Mouse (Mus musculus) intestine, postnatal 0 days (tissue): Measurements from ENCODE around the gene Dapp1. TPM values are rescaled to one million over a fixed set of nuclear protein-coding genes. Genes with fewer than 3 reads are reported as not detected.
A peak's percentile ranks its signal among the peaks of the same experiment; 100 is the strongest.

Experiments
- ATAC-seq: fragments of 200-750 bp; cut with Nextera tagmentation; 2 replicates; pipeline ENCODE4 v1.8.0; 2017; ENCODE audit warnings: mild to moderate bottlenecking, moderate TSS enrichment, moderate library complexity
- H3K27ac ChIP-seq: fragments of 300-500 bp; sonication (generic); 2 replicates; pipeline ENCODE4 v1.5.1; 2014; ENCODE audit warnings: mild to moderate bottlenecking, low read depth, low read length, moderate library complexity
- H3K27me3 ChIP-seq: fragments of 300-500 bp; sonication (generic); replicated peaks from 2 replicates; pipeline ENCODE4 v1.6.1; 2014; ENCODE audit warnings: low read length, mixed read lengths; ENCODE audit not compliant: control insufficient read depth, insufficient read depth
- H3K36me3 ChIP-seq: fragments of 300-500 bp; sonication (generic); 2 replicates; pipeline ENCODE4 v1.6.1; 2014; ENCODE audit warnings: mild to moderate bottlenecking, moderate library complexity; ENCODE audit not compliant: control insufficient read depth, insufficient read depth
- H3K4me1 ChIP-seq: fragments of 300-500 bp; sonication (generic); replicated peaks from 2 replicates; pipeline ENCODE4 v1.6.1; 2014; ENCODE audit warnings: antibody characterized with exemption, low read length, mixed read lengths; ENCODE audit not compliant: control insufficient read depth, insufficient read depth
- H3K4me2 ChIP-seq: fragments of 300-500 bp; sonication (generic); replicated peaks from 2 replicates; pipeline ENCODE4 v1.6.1; 2014; ENCODE audit warnings: low read depth, mild to moderate bottlenecking, moderate library complexity
- H3K4me3 ChIP-seq: fragments of 300-500 bp; sonication (generic); 2 replicates; pipeline ENCODE4 v1.5.1; 2014; ENCODE audit warnings: low read depth, low read length
- H3K9ac ChIP-seq: fragments of 300-500 bp; sonication (generic); 2 replicates; pipeline ENCODE4 v1.6.1; 2014; ENCODE audit warnings: mild to moderate bottlenecking, low read depth, low read length
- H3K9me3 ChIP-seq: fragments of 300-500 bp; sonication (generic); 2 replicates; pipeline ENCODE4 v1.6.1; 2016; ENCODE audit warnings: mixed run types; ENCODE audit not compliant: control insufficient read depth
- CTCF ChIP-seq: sonication (generic); IDR thresholded peaks from 2 replicates; pipeline ENCODE4 v1.5.1; 2016; ENCODE audit warnings: low read depth, mild to moderate bottlenecking, control low read depth, antibody characterized with exemption, moderate library complexity
- WGBS: fragments of 180-500 bp; shearing (Covaris S2); extraction: QIAGEN DNeasy Blood & Tissue Kit; methylation state at CpG from one replicate; pipeline ENCODE4 v1.1.7; 2014; 5-methylcytosine and 5-hydroxymethylcytosine counted together
- polyA plus RNA-seq: library from polyadenylated mRNA; unstranded; fragments of >200 nt; fragmentation: Nextera tagmentation; extraction: Ambion mirVana; gene quantifications from 2 replicates; pipeline ENCODE4 v1.2.1, GENCODE M21; 2015

Dapp1 gene
- polyA plus RNA-seq, 1 experiment from 2014 or later, result 70.6 TPM

DNA sequence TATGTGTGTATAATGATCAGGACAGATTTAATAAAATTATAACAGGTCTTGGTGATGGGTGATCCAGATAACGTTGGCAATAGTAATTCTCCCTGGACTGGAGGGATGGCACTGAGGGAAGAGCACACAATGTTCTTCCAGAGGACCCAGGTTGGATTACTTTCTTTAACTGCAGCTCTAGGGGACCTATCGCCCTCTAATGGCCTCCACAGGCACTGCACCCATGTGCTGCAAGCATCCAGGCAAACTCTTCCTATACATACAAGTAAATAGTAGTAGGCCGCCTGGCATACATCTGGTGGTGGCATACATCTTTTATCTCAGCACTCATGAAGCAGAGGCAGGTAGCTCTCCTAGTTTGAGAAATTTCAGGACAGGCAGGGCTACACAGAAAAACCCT lies 86.1 kb downstream of the Dapp1 start:
- no peak overlapping the region for H3K27ac ChIP-seq
- no peak overlapping the region for H3K4me3 ChIP-seq
- no peak overlapping the region for H3K9ac ChIP-seq
- TF ChIP-seq CTCF, result peak; percentile 57
- H3K9me3 ChIP-seq, result no peaks in the 10 kb centered on the region
- 94% methylated on average over 3 of the region's 3 CpGs for WGBS
- no peak for ATAC-seq
- H3K4me1 ChIP-seq, result no peaks in the 10 kb centered on the region
- no peaks in the 10 kb centered on the region for H3K27me3 ChIP-seq
- no peak overlapping the region for H3K4me2 ChIP-seq
- peaks cover 22% of the 10 kb centered on the region for H3K36me3 ChIP-seq

DNA sequence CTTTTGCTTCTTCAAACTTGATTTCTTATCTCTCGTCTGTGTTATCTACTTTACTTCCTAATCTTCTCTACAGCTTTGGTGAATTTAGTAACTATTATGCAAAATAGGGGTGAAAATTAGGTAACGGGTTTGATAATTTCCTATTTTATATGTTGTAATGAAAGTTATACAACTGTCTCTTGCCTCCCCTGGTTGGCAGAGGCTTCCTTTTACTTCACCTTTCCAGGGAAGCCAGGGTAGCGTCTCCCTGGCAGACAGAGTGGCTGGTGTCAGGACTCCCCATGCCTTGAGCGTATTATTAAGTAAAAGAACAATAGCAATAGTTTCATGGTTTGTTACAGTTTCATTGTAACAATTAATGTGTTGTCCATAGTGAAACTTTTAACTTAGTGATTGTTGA lies 87.6 kb downstream of the Dapp1 start:
- no peaks in the 10 kb centered on the region for H3K9me3 ChIP-seq
- peaks cover 36% of the 10 kb centered on the region for H3K36me3 ChIP-seq
- no peaks in the 10 kb centered on the region for H3K27me3 ChIP-seq
- ATAC-seq, result no peak
- no peak overlapping the region for H3K27ac ChIP-seq
- 89% methylated on average over 4 of the region's 4 CpGs for WGBS
- H3K4me2 ChIP-seq, result no peak overlapping the region
- H3K9ac ChIP-seq, result no peak overlapping the region
- H3K4me1 ChIP-seq, result no peaks in the 10 kb centered on the region
- TF ChIP-seq CTCF, result no peak
- H3K4me3 ChIP-seq, result no peak overlapping the region

GRCm38 (mm10) chr3:137892118-137892517 lies 89.2 kb downstream of the Dapp1 start:
- no peak for TF ChIP-seq CTCF
- no peak overlapping the region for H3K4me2 ChIP-seq
- H3K27ac ChIP-seq, result no peak overlapping the region
- no peak overlapping the region for H3K9ac ChIP-seq
- H3K4me1 ChIP-seq, result no peaks in the 10 kb centered on the region
- H3K27me3 ChIP-seq, result no peaks in the 10 kb centered on the region
- H3K4me3 ChIP-seq, result no peak overlapping the region
- no peak for ATAC-seq
- 97% methylated on average over 4 of the region's 4 CpGs for WGBS
- no peaks in the 10 kb centered on the region for H3K9me3 ChIP-seq
- H3K36me3 ChIP-seq, result peaks cover 31% of the 10 kb centered on the region

DNA sequence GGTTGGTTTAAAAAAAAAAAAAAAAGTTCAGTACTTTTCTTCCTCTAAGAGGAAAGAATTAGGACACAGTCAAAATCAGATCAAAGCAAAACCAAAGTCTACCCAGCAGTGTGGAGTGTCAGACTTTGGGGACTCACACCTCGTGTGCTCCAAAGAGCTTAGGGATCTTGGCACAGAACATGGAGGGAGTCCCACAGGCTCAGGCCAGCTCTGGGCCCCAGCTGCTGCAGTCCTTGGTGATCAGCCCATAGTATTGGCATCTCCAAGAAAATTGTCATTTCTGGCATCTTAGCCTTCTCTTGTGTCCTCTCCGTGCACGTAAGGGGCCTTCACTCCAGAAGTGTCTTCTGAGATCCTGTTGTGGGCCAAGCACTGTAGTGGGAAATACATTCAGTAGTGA lies 90.3 kb downstream of the Dapp1 start:
- Histone ChIP-seq H3K36me3 (peaks cover 34% of the 10 kb centered on the region), H3K9ac (no peak overlapping the region), H3K4me1 (no peaks in the 10 kb centered on the region), H3K4me2 (no peak overlapping the region), H3K9me3 (no peaks in the 10 kb centered on the region), H3K27me3 (no peaks in the 10 kb centered on the region), H3K27ac (no peak overlapping the region), H3K4me3 (no peak overlapping the region)
- no peak for ATAC-seq
- 80% methylated on average over 3 of the region's 3 CpGs for WGBS
- no peak for TF ChIP-seq CTCF

DNA sequence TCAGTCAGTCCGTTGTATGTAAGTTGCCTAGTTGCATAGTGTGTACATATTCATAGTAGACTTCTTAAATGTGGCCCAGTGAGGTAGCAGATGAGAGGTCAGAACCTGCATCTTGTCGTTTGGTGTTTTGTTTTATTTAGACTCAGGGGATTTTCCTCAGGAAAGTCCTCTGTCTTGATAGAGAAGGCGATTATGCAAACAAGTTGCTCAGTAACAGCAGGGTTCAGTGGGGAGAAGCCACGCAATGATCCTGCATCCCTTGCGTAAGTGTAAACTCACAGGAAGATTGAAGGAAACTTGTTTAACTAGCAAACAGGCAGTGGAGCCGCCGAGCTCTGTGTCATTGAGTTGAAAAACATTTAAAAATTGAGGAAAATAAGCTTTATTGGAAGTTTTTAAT lies 93.4 kb downstream of the Dapp1 start:
- no peak overlapping the region for H3K4me2 ChIP-seq

DNA sequence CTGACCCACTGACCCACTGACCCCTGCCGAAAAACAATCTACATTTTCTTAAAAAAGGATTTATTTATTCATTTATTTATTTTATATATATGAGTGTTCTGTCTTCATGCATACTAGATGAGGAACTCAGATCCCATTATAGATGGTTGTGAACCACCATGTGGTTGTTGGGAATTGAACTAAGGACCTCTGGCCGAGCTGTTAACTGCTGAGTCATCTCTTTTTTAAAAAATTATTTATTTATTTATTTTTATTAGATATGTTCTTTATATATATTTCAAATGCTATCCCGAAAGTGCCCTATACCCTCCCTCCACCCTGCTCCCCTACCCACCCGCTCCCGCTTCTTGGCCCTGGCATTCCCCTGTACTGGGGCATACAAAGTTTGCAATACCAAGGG lies 100.3 kb downstream of the Dapp1 start:
- WGBS, result 95% methylated on average over 5 of the region's 5 CpGs
- no peak for ATAC-seq
- H3K9me3 ChIP-seq, result no peaks in the 10 kb centered on the region
- H3K36me3 ChIP-seq, result no peaks in the 10 kb centered on the region
- H3K4me2 ChIP-seq, result no peak overlapping the region
- H3K27ac ChIP-seq, result no peak overlapping the region
- no peak for TF ChIP-seq CTCF
- H3K4me1 ChIP-seq, result no peaks in the 10 kb centered on the region
- H3K4me3 ChIP-seq, result no peak overlapping the region
- H3K27me3 ChIP-seq, result no peaks in the 10 kb centered on the region
- H3K9ac ChIP-seq, result no peak overlapping the region

More for the DNA sequence above, 93.4 kb downstream of the Dapp1 start:
- peaks cover 30% of the 10 kb centered on the region for H3K36me3 ChIP-seq
- H3K4me3 ChIP-seq, result no peak overlapping the region
- no peak for ATAC-seq
- H3K9me3 ChIP-seq, result no peaks in the 10 kb centered on the region
- H3K27me3 ChIP-seq, result no peaks in the 10 kb centered on the region
- TF ChIP-seq CTCF, result no peak
- whole genome bisulfite sequencing, result 77% methylated on average over 7 of the region's 7 CpGs
- H3K4me1 ChIP-seq, result no peaks in the 10 kb centered on the region
- H3K27ac ChIP-seq, result no peak overlapping the region
- no peak overlapping the region for H3K9ac ChIP-seq

Other genes starting within 250 kb of the Dapp1 start
- 922 and 974 TPM in 2 replicates for gene H2afz, start 117.1 kb downstream of the Dapp1 start, polyA plus RNA-seq
- 10.6 and 11.1 TPM in 2 replicates for gene Dnajb14, start 113.9 kb downstream of the Dapp1 start, polyA plus RNA-seq
- 156 and 160 TPM in 2 replicates for gene Lamtor3, start 63.0 kb downstream of the Dapp1 start, polyA plus RNA-seq
- 0.07 and 0.08 TPM in 2 replicates for gene 1110002E22Rik, start 83.5 kb upstream of the Dapp1 start, polyA plus RNA-seq
- not detected in 2 replicates for gene Gm5105, start 85.8 kb upstream of the Dapp1 start, polyA plus RNA-seq
- gene Trmt10a, start 161.9 kb upstream of the Dapp1 start, polyA plus RNA-seq, result 4.3 and 4.7 TPM in 2 replicates
- 930 and 998 TPM in 2 replicates for gene Mttp, start 163.4 kb upstream of the Dapp1 start, polyA plus RNA-seq
- gene 4930579F01Rik, start 212.3 kb upstream of the Dapp1 start, polyA plus RNA-seq, result 0.09 and 0.10 TPM in 2 replicates
- gene Adh7, start 236.2 kb upstream of the Dapp1 start, polyA plus RNA-seq, result 0.31 and 0.64 TPM in 2 replicates